Mouse (Mus musculus): ENCODE data around the gene Pmp22.
A peak's percentile ranks its signal among the peaks of the same experiment; 100 is the strongest.

Gene Pmp22

DNA sequence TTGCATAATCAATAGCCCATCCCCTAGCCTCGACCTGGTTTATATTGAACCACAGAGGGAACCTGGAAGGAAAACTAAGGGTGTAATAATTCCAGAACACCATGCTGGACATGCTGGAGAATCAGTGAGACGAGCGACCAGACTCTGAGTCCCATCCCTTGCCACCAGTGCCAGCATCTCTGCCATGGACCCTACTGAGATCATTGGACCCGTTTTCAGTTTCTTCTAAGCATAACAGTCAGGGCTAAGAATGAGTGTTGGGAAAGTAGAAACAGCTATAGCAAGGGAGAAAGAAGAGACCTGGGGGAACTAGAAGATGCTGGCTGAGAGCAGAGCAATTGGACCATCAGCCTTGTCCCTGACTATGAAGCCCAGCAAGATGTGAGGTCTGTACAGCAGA is 1.3 kb upstream of the Pmp22 start:
- DNase-seq (ENCODE audit: low spot score), result no peak

DNA sequence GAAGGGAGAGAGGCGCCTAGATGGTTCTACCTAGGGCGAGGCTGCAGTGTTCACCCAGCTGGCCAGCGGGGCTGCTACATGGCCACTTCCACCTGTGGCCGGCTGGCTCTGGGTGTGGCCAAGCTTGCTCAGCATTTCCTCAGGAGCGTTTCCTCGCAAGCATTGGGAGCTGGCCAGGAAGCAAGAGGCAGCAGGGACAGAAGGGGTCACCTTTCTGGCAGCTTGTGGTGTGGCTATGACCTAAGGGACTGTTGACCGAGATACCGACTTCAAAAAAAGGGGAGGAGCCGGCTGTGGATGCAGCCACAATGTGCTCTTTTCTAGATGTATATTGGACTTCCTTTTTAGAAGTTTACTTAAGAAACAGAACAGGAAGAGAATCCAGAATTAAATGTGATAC is 593 bp downstream of the Pmp22 start:
- no peak for DNase-seq (ENCODE audit: low spot score)

GRCm38 (mm10) chr11:63129840-63130239 is 1.1 kb downstream of the Pmp22 start:
- DNase-seq (ENCODE audit: low spot score), result no peak

DNA sequence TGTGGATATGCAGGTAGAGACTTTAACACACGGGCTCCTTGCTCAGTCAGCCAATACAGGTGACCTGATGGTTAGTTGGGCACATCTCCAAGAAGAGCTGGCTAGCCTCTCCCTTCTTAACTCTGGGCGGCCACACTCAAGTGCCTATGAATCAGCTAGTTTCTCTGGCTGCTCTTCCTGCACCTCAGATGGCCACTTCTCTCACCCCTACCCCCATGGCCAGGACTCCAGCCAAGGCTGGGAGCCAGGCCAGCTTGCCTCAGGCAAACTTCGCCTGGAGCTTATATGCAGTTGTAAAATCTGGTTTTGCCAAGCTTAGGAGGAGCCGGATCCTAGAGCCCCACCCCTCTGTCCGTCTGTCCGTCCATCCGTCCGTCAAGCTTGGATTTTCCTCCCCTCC is 1.7 kb downstream of the Pmp22 start:
- no peak for DNase-seq (ENCODE audit: low spot score)

DNA sequence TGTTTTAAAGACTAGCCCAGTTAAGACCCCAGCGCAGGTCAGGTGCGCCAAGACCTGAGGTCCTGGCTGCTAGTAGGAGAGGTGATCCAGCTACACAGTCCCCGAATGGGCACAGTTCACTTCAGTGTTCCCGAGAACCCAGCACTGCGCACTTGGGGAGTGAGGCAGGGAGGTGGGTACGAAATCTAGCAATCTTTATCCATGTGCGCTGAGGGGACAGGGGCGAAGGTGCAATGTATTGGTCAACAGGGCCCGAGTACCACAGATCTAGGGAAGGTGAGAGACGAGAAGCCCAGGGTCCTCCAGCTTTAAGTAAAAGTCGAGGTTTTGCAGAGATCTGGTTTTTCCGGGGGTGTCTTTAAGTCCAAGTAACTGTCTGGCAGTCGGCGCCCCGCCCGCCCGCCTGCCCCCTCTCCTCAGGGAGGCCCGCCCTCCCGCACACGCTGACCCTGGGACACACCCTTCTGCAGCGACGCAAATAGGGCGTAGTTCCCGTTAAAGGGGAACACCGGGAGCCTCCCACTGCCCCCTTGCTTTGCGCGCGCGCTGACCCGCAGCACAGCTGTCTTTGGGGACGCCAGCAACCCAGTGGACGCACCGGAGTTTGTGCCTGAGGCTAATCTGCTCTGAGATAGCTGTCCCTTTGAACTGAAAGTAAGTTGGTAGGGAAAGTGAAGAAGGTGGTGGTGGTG is 2.4 kb downstream of the Pmp22 start:
- no peak for DNase-seq (ENCODE audit: low spot score)

GRCm38 (mm10) chr11:63131693-63132040 is 2.9 kb downstream of the Pmp22 start:
- no peak for DNase-seq (ENCODE audit: low spot score)

- no peak for DNase-seq (ENCODE audit: low spot score)
Measured at GRCm38 (mm10) chr11:63132151-63132500, 3.3 kb downstream of the Pmp22 start.

DNA sequence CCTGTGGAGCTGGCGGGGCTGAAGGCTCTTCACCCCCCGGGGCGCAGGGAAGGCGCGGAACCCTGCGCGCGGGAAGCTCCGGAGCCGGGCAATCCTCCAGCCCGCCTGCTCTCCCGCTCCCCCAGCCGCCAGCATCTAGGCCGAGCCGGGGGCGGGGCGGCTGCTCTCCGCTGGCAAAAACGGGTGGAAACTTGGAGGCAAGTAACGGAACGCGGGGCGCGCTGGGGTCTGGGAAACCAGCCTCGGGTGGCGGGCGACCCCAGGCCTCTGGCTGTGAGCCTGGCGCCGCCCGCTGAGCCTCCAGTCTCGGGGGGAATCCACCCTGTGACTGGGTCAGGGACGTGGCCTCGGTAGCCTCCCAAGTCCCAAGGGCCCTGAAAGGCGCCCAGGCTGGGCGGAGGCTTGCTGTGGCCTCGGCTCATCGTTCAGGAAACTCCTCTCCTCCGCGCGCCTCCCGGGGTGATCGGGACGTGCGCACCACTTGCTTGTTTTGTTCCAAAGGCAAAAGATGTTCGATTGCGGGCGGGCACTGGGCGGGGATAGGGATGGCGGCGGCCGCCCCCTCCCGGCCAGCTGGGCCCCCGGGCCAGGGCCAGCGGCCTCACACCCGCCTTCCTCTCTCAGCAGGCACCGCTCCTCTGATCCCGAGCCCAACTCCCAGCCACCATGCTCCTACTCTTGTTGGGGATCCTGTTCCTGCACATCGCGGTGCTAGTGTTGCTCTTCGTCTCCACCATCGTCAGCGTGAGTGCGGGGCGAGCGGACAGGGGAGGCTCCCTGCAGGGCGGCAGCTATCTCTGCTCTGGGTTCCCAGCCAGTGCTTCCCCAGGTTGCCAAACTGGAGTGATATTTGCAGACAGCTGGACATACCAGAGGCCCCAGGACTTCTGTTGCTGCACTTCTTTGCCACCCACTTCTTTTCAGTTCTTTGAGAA is 4.0 kb downstream of the Pmp22 start:
- DNase-seq (ENCODE audit: low spot score), result peak; percentile 52

GRCm38 (mm10) chr11:63134021-63134420 is 5.2 kb downstream of the Pmp22 start:
- no peak for DNase-seq (ENCODE audit: low spot score)

GRCm38 (mm10) chr11:63134742-63135482 is 6.1 kb downstream of the Pmp22 start:
- DNase-seq (ENCODE audit: low spot score), result no peak

GRCm38 (mm10) chr11:63135622-63136021 is 6.8 kb downstream of the Pmp22 start:
- peak; percentile 86 for DNase-seq (ENCODE audit: low spot score)

DNA sequence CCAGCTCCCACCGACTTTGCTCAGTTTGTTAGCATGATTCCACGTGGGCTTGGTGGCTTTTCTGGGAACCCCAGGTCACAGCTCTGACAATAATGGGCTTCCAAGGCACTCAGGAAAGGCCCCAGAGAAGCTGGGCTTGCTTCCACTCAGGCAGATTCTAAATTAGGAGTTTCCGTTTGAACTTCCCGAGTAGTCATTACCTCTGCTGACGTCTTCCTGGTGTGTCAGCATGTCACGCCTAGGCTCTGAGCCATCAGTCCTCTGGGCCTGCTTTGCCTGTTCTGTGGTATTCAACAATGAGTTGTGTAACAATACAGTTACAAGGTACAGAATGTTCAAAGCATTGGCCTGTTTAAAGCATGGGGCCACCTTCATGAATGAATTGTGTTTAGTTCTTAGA is 7.4 kb downstream of the Pmp22 start:
- DNase-seq (ENCODE audit: low spot score), result no peak

- DNase-seq (ENCODE audit: low spot score), result no peak
Measured at GRCm38 (mm10) chr11:63136836-63137416, 8.1 kb downstream of the Pmp22 start.

- DNase-seq (ENCODE audit: low spot score), result no peak
Measured at GRCm38 (mm10) chr11:63138739-63139138, 10.0 kb downstream of the Pmp22 start.

DNA sequence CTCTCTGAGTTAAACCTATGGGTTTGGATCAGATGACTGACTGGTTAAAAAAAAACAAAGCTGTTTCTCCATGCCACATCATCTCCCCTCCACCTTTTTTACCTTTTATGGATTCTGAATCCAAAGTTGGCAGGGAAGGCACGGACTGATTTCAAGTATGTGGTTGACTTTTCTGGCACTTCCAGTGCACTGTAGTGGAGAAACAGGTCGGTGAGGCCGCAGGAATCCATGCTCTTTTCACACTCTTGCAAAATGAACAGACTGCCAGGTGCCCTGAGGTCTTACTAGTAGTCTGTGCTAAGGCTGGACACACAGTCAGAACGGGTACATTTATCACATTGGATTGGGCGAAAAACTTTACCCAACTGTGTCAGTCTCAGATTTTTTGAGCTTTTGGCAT is 13.5 kb downstream of the Pmp22 start:
- DNase-seq (ENCODE audit: low spot score), result no peak

DNA sequence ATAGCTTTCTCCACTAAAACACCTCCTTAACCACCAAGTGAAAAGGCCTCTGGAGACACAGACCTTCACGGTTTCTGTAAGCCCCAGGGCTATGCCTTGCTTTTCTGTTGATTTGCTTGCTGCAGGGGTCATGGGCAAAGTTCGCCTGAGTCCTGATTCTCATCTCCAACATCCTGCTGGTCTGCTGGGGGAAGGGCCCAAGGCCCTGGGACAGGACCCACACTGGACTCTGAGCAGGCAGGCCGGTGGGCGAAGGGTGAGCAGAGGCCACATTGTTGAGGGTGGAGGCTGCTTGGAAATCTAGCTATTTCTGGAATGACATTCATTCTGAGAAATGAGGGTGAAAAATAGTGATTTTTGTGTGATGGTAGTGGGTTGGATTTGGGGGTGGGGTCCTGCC is 14.0 kb downstream of the Pmp22 start:
- DNase-seq (ENCODE audit: low spot score), result no peak

- no peak for DNase-seq (ENCODE audit: low spot score)
Measured at GRCm38 (mm10) chr11:63143486-63143885, 14.7 kb downstream of the Pmp22 start.

DNA sequence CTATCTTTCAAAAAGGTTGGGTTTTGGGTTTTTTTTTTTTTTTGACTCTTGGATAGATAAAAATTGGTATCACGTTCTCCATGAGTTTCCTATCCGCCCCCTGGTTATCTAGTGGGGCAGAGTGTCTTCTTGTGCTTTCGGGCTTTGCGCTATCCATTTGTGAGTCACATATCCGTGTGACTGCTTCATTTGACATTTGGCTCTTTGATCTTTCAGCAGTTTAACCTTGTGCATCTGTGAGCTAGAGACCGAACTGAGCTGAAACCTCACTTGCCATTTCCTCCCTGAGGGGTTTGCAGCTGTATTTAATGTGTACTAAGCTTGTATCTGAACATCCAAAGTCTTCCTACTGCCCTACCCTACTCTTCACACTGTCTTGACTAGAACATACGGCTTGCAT is 17.8 kb downstream of the Pmp22 start:
- DNase-seq (ENCODE audit: low spot score), result no peak

- DNase-seq (ENCODE audit: low spot score), result no peak
Measured at GRCm38 (mm10) chr11:63148276-63148675, 19.5 kb downstream of the Pmp22 start.

GRCm38 (mm10) chr11:63151857-63152256 is 23.1 kb downstream of the Pmp22 start:
- DNase-seq (ENCODE audit: low spot score), result no peak

DNA sequence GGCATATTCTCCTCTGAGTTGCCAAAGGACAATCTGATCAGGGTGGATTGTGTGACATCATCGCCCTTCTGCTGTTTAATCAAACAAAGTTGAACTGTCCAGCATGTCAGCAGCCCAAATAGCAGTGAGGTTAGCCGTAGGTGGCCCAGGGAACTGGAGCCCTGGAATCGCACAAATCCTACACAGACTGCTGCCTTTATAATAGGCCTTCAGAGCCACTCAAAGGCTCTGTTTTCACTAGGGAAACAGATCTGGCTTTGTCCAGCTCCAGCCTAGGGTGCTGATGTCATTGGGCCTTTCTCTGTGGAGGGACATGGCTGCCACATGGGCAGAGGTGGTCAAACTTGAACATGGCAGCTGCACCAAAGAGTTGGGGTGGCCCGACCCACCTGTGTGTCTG is 28.3 kb downstream of the Pmp22 start:
- DNase-seq (ENCODE audit: low spot score), result no peak

DNA sequence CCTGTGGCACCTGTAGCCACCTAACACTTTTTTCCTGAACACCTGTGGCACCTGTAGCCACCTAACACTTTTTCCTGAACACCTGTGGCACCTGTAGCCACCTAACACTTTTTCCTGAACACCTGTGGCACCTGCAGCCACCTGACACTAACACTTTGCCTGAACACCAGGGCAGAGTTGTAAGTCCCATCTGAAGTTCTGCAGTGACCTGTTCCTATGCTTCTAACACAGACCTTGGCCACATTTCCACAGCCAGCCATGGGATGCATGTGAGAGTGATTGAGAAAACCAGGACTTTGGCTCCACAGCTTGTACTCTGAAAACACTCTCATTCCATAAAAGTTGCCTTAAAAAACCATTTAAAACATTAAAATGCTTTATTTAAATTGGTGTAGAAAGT is 32.1 kb downstream of the Pmp22 start:
- no peak for DNase-seq (ENCODE audit: low spot score)

DNA sequence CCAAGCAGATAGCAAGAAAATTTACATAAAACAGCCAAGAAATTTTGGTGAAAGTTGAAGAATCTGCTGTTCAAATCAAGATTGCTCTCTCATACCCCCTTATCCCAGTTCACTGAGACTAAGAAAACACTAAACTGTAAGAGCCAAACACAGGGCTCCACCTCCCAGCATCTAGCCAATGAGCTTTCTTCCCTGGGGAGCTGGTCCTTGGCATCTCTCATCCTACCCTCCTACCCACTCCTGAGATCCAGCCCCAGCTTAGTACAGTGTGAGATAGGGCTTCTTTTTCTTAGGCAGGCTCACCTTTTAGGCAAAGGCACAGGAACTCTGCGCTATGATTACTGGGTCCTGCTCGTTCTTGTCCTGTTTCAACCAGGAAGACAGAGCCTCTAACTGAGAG is 34.0 kb downstream of the Pmp22 start:
- DNase-seq (ENCODE audit: low spot score), result no peak
